Mouse (Mus musculus) thymus, adult 2 months (tissue): ENCODE results near the gene Vmn1r103.
"Not testable (repeated sequence)": the region's sequence is repeated elsewhere in the genome, so short reads cannot be mapped to it uniquely, and the experiment has no call there.

ENCODE experiments used
- CTCF ChIP-seq: fragments of 200-500 bp; IDR thresholded peaks from 2 replicates; pipeline ENCODE4 v1.5.1; 2012; ENCODE audit warnings: mild to moderate bottlenecking, control low read depth, low read length, moderate library complexity, borderline replicate concordance; ENCODE audit not compliant: control insufficient read depth, poor library complexity, insufficient read depth; ENCODE audit errors: extremely low read depth
- POLR2A ChIP-seq: fragments of 200-500 bp; IDR thresholded peaks from 2 replicates; pipeline ENCODE4 v1.6.1; 2012; ENCODE audit warnings: mild to moderate bottlenecking, low read length, control low read depth, moderate library complexity; ENCODE audit not compliant: control insufficient read depth, poor library complexity, insufficient read depth; ENCODE audit errors: extremely low read depth

DNA sequence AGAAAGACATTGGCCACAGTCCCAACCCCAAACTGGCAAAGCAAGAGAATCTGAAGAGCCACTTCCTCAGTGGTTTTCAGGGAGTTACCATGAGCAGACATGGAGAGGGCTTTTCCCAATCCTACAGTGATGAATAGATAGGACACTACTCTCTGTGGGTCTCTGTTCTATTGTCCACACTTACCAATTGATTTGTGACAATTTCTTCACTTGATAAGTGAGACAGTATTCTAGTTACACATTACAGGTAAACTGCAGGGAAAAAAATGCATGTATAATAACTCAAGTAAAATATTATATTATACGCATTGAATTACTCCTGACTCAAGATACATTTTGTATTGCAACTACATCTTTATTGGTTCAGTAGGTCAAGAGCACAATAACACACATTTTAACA lies 35.3 kb upstream of the Vmn1r103 start, which contains the start of gene Gm5726:
- TF ChIP-seq CTCF, POLR2A: not testable (repeated sequence)
